Mouse (Mus musculus) regulatory T cell (primary cell): ENCODE measurements around the gene Ush2a.

Experiments used
- in situ Hi-C: fragments of 300-600 bp; cut with MboI, MseI; formaldehyde crosslinking; loops from one replicate; pipeline ENCODE4 v1.15.1; 2025; ENCODE audit warnings: high pct_unique_total_duplicates

The Ush2a gene

DNA sequence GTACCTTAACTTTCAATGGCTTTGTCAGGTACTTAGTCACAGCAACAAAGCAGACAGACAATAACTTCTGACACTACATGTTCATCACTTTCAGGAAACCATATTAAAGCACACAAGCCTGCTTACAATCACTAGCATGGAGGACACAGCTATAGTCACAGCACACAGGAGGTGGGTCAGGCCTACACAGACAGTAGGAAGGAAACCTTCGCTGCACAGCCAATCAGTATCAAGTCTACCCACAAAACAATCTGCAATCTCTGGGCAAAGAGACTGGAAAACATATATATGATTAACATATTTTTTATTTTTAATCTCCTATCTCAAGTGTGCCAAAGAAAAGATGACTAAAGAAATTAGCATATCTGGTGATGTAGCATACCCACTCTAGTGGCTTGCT, 743.0 kb downstream of the Ush2a start:
- in situ Hi-C loops = no loop called here

GRCm38 (mm10) chr1:189006267-189006666, 744.4 kb downstream of the Ush2a start:
- in situ Hi-C loops = no loop called here

- in situ Hi-C loops = no loop called here
These were observed 745.0 kb downstream of the Ush2a start for GRCm38 (mm10) chr1:189006826-189007225.

GRCm38 (mm10) chr1:189007239-189007979, 745.6 kb downstream of the Ush2a start, which contains the start of gene Kctd3:
Kctd3 (minus strand) TSS chr1:189007841.
- in situ Hi-C loops = no loop called here

GRCm38 (mm10) chr1:189007980-189008324, 746.1 kb downstream of the Ush2a start:
- in situ Hi-C loops = no loop called here

DNA sequence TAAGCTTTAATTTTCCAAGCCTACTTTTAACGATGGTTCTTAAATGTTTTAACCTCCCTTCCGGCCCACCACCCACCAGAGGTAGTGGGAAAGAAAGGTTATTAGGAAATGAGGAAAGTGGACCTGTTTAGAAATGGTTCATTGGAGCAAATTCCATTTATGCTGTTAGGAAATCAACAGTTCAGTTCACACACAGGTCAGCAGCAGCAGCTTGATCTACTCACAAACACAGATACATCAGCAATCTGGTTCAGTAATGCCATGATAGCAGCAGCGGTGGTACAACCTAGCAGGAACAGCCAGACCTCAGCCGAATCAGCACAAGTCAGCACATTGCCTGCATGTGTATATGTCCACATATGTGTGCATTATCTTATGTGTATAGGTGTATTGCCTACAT, 748.8 kb downstream of the Ush2a start:
- in situ Hi-C loops = no loop called here

GRCm38 (mm10) chr1:189012846-189013586, 751.2 kb downstream of the Ush2a start:
- in situ Hi-C loops = no loop called here

GRCm38 (mm10) chr1:189013587-189013921, 751.7 kb downstream of the Ush2a start:
- in situ Hi-C loops = no loop called here
